9 mouse cellular contexts compared by ENCODE assay signal in the genomic region with DNA sequence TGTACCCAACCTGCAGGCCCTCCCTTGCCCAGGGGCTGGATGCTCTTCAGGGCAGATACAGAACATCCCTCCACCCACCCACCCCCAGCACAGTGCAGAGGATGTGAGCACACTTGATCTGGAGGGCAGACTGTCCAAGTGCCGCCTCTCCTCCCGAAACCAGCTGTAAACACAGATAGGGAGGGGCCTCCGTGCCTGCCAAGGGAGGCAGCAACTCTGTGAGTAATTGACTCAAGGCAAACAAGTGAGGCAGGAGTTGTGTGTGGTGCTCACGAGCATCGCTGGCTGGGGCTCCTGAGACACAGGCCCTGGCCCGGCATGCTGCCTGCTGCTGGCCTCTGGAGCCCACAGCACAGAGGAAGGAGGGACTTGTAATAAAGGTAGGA. TPM values are rescaled to one million over a fixed set of nuclear protein-coding genes. Genes with fewer than 3 reads are reported as not detected.
A peak's percentile ranks its signal among the peaks of the same experiment; 100 is the strongest.
DNase-seq lines count a peak whose midpoint lies in the region; ATAC-seq and TF ChIP-seq lines count a peak whose summit lies in the region.
"Had no signal": no experiment of that assay in that cellular context is flagged by ENCODE, and none has a peak within 500 bp of the region (broad histone marks: within the 10 kb centered on the region; RNA-seq: fewer than 3 reads in every experiment).

No protein-coding gene starts in this region.

- no peak overlapping the region for H3K4me3 ChIP-seq in embryonic facial prominence, embryonic 15.5 days (replicated peaks)
- no peak overlapping the region for H3K4me3 ChIP-seq in heart, postnatal 0 days (ENCODE audit: low read depth, low read length)

- peak; percentile 76 for DNase-seq in ovary, adult 18-20 months (ENCODE audit: low spot score)
- no peak for DNase-seq in ovary, postnatal 10 days (ENCODE audit: low spot score)
- peak; percentile 42 for DNase-seq in heart, postnatal 0 days (ENCODE audit: low spot score)
- peak; percentile 63 to 84 for DNase-seq in kidney, postnatal 25 days
- DNase-seq in lung, adult 18-20 months: peak; percentile 90 to 94
- DNase-seq in right cerebral cortex, postnatal 25 days: peak; percentile 56
- DNase-seq in B cell, adult 2 months: no peak

- no peak overlapping the region for H3K9ac ChIP-seq in embryonic facial prominence, embryonic 15.5 days
- peak overlapping the region; percentile 12; the same call in 1 of the 2 replicates for H3K9ac ChIP-seq in heart, postnatal 0 days (replicated peaks; ENCODE audit: low read depth, low read length)

- no peak overlapping the region for H3K4me2 ChIP-seq in embryonic facial prominence, embryonic 15.5 days (replicated peaks)
- H3K4me2 ChIP-seq in heart, postnatal 0 days (ENCODE audit: low read depth, low read length): no peak overlapping the region

- H3K4me1 ChIP-seq in embryonic facial prominence, embryonic 15.5 days: peaks cover 42% of the 10 kb centered on the region
- peaks cover 58% of the 10 kb centered on the region for H3K4me1 ChIP-seq in heart, postnatal 0 days (ENCODE audit: control insufficient read depth, insufficient read depth)

- peak; percentile 59 for ATAC-seq in embryonic facial prominence, embryonic 15.5 days (ENCODE audit: insufficient number of reproducible peaks, low FRiP score, low TSS enrichment, low read depth)
- ATAC-seq in heart, postnatal 0 days (ENCODE audit: insufficient read depth, low read depth): peak; percentile 31; the same call in 1 of the 2 replicates

- 8% methylated on average over 6 of the region's 6 CpGs for WGBS in embryonic facial prominence, embryonic 15.5 days
- WGBS in heart, postnatal 0 days: 21% methylated on average over 6 of the region's 6 CpGs

- no peak for TF ChIP-seq EP300 in heart, postnatal 0 days (IDR thresholded peaks at IDR 0.05; ENCODE audit: low read depth)

- H3K27me3 ChIP-seq in embryonic facial prominence, embryonic 15.5 days: no peaks in the 10 kb centered on the region
- no peaks in the 10 kb centered on the region for H3K27me3 ChIP-seq in heart, postnatal 0 days (ENCODE audit: control insufficient read depth, insufficient read depth, low read length)

- no peak for TF ChIP-seq CTCF in heart, postnatal 0 days (IDR thresholded peaks at IDR 0.05; ENCODE audit: low read depth)

- H3K36me3 ChIP-seq in embryonic facial prominence, embryonic 15.5 days: no peaks in the 10 kb centered on the region; the same call in 1 of the 2 replicates
- peaks cover 25% of the 10 kb centered on the region for H3K36me3 ChIP-seq in heart, postnatal 0 days (replicated peaks; ENCODE audit: control insufficient read depth, insufficient read depth, low read length)

- no peaks in the 10 kb centered on the region for H3K9me3 ChIP-seq in embryonic facial prominence, embryonic 15.5 days (replicated peaks)
- no peaks in the 10 kb centered on the region for H3K9me3 ChIP-seq in heart, postnatal 0 days (replicated peaks; ENCODE audit: control insufficient read depth, low read length)

- peak overlapping the region; percentile 83 for H3K27ac ChIP-seq in embryonic facial prominence, embryonic 15.5 days (replicated peaks)
- peak overlapping the region; percentile 85 for H3K27ac ChIP-seq in heart, postnatal 0 days (ENCODE audit: low read depth)
- H3K27ac ChIP-seq: macrophage had no signal

RNA-seq across cellular contexts. Expression of gene Gpr146, which starts 12.2 kb away (rescaled TPM):
- 2.9 and 3.4 TPM in 2 replicates for polyA plus RNA-seq in embryonic facial prominence, embryonic 15.5 days (2015; fragmentation: Nextera tagmentation; extraction: Ambion mirVana)
- 38.2 and 39.1 TPM in 2 replicates for total RNA-seq in heart, postnatal 0 days (2014; rRNA removed; ENCODE audit: low replicate concordance)
- 23.0 and 23.7 TPM in 2 replicates for polyA plus RNA-seq in heart, postnatal 0 days (2015; fragmentation: Nextera tagmentation; extraction: Ambion mirVana)

RNA-seq across cellular contexts. Expression of gene C130050O18Rik, which starts 15.4 kb away (rescaled TPM):
- 4.2 and 4.6 TPM in 2 replicates for polyA plus RNA-seq in embryonic facial prominence, embryonic 15.5 days (2015; fragmentation: Nextera tagmentation; extraction: Ambion mirVana)
- 1.7 and 1.8 TPM in 2 replicates for total RNA-seq in heart, postnatal 0 days (2014; rRNA removed; ENCODE audit: low replicate concordance)
- 0.23 and 0.31 TPM in 2 replicates for polyA plus RNA-seq in heart, postnatal 0 days (2015; fragmentation: Nextera tagmentation; extraction: Ambion mirVana)

RNA-seq across cellular contexts. Expression of gene Gper1, which starts 33.3 kb away (rescaled TPM):
- 3.8 and 4.2 TPM in 2 replicates for polyA plus RNA-seq in embryonic facial prominence, embryonic 15.5 days (2015; fragmentation: Nextera tagmentation; extraction: Ambion mirVana)
- 1.3 and 4.5 TPM in 2 replicates for total RNA-seq in heart, postnatal 0 days (2014; rRNA removed; ENCODE audit: low replicate concordance)
- 1.0 and 2.0 TPM in 2 replicates for polyA plus RNA-seq in heart, postnatal 0 days (2015; fragmentation: Nextera tagmentation; extraction: Ambion mirVana)
- polyA plus RNA-seq: macrophage had no signal

RNA-seq across cellular contexts. Expression of gene Cyp2w1, which starts 37.3 kb away (rescaled TPM):
- polyA plus RNA-seq in embryonic facial prominence, embryonic 15.5 days (2015; fragmentation: Nextera tagmentation; extraction: Ambion mirVana): 24.0 and 32.3 TPM in 2 replicates
- not detected in 2 replicates for total RNA-seq in heart, postnatal 0 days (2014; rRNA removed; ENCODE audit: low replicate concordance)
- not detected in 2 replicates for polyA plus RNA-seq in heart, postnatal 0 days (2015; fragmentation: Nextera tagmentation; extraction: Ambion mirVana)
- polyA plus RNA-seq: macrophage had no signal

RNA-seq across cellular contexts. Expression of gene Cox19, which starts 38.5 kb away (rescaled TPM):
- 97.5 and 100 TPM in 2 replicates for polyA plus RNA-seq in embryonic facial prominence, embryonic 15.5 days (2015; fragmentation: Nextera tagmentation; extraction: Ambion mirVana)
- 120 and 123 TPM in 2 replicates for total RNA-seq in heart, postnatal 0 days (2014; rRNA removed; ENCODE audit: low replicate concordance)
- polyA plus RNA-seq in heart, postnatal 0 days (2015; fragmentation: Nextera tagmentation; extraction: Ambion mirVana): 88.6 and 97.6 TPM in 2 replicates

Comparison
In these comparisons a context has a peak if more than half of its experiments do, and no peak if none do; other contexts are left out.
1. DNase-seq: peak in ovary, adult 18-20 months (single experiment), heart, postnatal 0 days (single experiment), kidney, postnatal 25 days (2 of 2), lung, adult 18-20 months (2 of 2) and right cerebral cortex, postnatal 25 days (single experiment); none in ovary, postnatal 10 days (single experiment) and B cell, adult 2 months (0 of 2).